Mouse (Mus musculus): ENCODE data around the gene Ak2. TPM values are rescaled to one million over a fixed set of nuclear protein-coding genes. Genes with fewer than 3 reads are reported as not detected.

Gene Ak2
- polyA plus RNA-seq, 1 experiment from 2014 or later: 148 TPM

DNA sequence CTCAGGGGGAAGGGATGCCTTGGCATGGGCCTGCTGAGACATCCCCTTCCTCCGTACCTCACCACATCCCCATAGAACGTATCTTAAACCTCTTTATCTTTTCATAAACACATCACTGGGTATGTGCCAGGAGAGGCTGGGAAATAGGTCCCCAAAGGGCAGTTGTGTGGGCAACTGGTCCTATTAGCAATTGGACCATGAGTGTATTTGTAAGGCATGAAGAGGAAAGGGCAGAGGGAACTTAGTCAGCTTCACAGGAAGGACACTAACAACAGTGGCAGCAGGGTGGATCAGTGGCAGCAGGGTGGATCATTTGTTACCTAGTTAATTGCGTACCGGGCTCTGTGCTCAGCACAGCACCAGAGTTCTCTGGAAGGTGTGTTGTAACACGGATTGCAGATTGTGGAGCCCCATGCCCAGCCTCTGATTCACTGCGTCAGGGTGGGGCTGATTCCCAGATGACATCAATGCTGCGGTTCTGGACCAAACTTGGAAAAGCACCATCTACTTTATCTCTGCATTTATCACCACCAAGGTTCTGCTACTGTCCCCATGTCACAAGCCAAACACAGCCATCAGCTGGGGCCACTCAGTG is 44.2 kb downstream of the Ak2 start:
- Histone ChIP-seq H3K27me3 (ENCODE audit: insufficient read depth, low read length) (no peaks in the 10 kb centered on the region), H3K27ac (ENCODE audit: low read depth) (0 out of 2 replicates have a peak overlapping the region, but pooled peaks have one; percentile 42)

DNA sequence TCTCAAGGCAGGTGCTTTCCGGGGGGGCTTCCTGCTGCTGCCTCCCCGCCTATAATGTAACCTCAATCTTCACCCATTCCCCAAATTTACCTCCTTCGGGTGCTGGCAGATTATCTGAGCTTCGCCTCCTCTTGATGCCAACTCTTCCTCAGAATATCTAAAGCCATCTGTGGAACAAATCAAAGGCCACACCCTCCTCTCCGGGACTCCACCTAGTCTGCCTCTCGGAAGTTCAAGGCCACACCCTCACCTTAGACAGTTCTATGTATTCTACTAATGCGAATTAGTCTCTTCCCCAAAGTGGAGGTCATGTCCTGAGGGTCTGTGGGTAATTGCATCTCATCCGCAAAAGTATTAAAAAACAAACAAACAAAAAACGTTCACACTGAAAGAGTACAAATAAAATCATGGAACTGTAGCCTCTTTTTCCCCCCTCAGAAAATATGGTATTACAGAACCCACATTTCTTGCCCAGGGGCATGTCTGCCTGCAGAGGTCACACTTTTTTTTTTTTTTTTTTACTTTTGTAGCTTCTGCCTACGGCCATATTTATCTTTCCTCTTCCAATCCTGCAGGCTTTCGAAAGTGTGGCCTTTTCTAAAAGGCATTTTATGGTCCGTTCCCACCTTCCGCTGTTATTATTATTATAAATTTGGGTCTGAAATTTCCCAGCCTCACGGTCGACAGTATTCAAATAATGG is 56.1 kb downstream of the Ak2 start:
- H3K9me3 ChIP-seq (ENCODE audit: low read depth, low read length): no peaks in the 10 kb centered on the region
- peaks cover 4% of the 10 kb centered on the region; the same call in 1 of the 2 replicates for H3K4me1 ChIP-seq (ENCODE audit: insufficient read depth)
- no peak for TF ChIP-seq CTCF (IDR thresholded peaks at IDR 0.05; ENCODE audit: low read depth)
- no peak for ATAC-seq (ENCODE audit: insufficient read depth)
- H3K9ac ChIP-seq: peak overlapping the region; percentile 47
- no peak for DNase-seq
- no peak overlapping the region for H3K27ac ChIP-seq (ENCODE audit: low read depth)
- 15% methylated on average over 15 of the region's 15 CpGs for WGBS
- H3K27me3 ChIP-seq (ENCODE audit: insufficient read depth, low read length): peaks cover 37% of the 10 kb centered on the region
- H3K4me2 ChIP-seq: peak overlapping the region; percentile 96
- no peaks in the 10 kb centered on the region for H3K36me3 ChIP-seq (ENCODE audit: insufficient read depth)
- peak overlapping the region; percentile 54 for H3K4me3 ChIP-seq (ENCODE audit: low read depth, low read length)

More for the DNA sequence above, 44.2 kb downstream of the Ak2 start:
- Histone ChIP-seq H3K4me1 (ENCODE audit: insufficient read depth) (peaks cover 13% of the 10 kb centered on the region; the same call in 1 of the 2 replicates), H3K9me3 (ENCODE audit: low read depth, low read length) (no peaks in the 10 kb centered on the region), H3K36me3 (ENCODE audit: insufficient read depth) (no peaks in the 10 kb centered on the region), H3K9ac (no peak overlapping the region), H3K4me2 (no peak overlapping the region), H3K4me3 (ENCODE audit: low read depth, low read length) (no peak overlapping the region)
- WGBS: 55% methylated on average over 7 of the region's 7 CpGs
- TF ChIP-seq CTCF (IDR thresholded peaks at IDR 0.05; ENCODE audit: low read depth): no peak
- ATAC-seq (ENCODE audit: insufficient read depth): no peak
- no peak for DNase-seq

DNA sequence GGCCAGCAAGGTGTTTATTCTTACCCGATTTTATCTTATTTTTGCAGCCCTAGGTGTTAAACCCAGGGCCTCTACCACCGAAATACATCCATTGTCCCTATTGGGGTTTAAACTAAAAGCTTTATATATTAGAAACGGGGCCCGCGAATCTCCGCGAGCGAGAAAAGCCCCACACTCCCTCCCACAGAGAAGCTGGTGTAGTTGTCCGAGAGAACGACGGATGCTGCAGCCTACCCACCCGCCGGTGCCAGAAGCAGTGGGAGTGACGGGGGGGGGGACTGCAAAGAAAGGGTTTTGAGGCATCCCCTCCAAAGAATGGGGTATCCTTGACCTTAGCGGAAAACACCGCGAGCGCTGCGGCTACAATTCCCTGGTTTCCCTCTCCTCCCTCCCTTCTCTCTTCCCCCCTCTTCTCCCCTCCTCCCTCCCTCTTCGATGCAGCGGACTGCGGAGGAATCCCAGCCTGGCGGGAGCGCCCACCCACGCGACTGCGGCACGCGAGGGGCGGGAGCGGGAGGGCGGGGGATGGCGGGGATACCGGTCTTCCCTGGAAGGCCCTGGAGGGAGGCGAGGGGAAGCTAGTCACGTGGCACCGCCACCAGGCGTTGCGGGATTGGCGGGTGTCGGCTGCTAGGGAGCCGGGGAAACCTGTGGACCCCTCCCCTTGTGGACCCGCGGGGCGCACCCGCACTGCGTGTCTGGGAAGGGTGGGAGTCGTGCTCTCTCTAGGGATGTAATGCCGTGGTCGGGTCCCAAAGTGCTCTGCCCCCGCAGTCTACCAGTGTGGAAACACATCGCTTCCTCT is 56.9 kb downstream of the Ak2 start:
- WGBS: under 1% methylated on average over 51 of the region's 52 CpGs
- peak; percentile 77 for DNase-seq
- H3K9me3 ChIP-seq (ENCODE audit: low read depth, low read length): no peaks in the 10 kb centered on the region
- H3K4me3 ChIP-seq (ENCODE audit: low read depth, low read length): peak overlapping the region; percentile 54
- H3K27ac ChIP-seq (ENCODE audit: low read depth): 0 out of 2 replicates have a peak overlapping the region, but pooled peaks have one; percentile 19
- H3K4me1 ChIP-seq (ENCODE audit: insufficient read depth): peaks cover 4% of the 10 kb centered on the region; the same call in 1 of the 2 replicates
- peak overlapping the region; percentile 96 for H3K4me2 ChIP-seq
- TF ChIP-seq CTCF (IDR thresholded peaks at IDR 0.05; ENCODE audit: low read depth): no peak
- H3K36me3 ChIP-seq (ENCODE audit: insufficient read depth): no peaks in the 10 kb centered on the region
- peaks cover 37% of the 10 kb centered on the region for H3K27me3 ChIP-seq (ENCODE audit: insufficient read depth, low read length)
- H3K9ac ChIP-seq: peak overlapping the region; percentile 47
- peak; percentile 83 for ATAC-seq (ENCODE audit: insufficient read depth)

DNA sequence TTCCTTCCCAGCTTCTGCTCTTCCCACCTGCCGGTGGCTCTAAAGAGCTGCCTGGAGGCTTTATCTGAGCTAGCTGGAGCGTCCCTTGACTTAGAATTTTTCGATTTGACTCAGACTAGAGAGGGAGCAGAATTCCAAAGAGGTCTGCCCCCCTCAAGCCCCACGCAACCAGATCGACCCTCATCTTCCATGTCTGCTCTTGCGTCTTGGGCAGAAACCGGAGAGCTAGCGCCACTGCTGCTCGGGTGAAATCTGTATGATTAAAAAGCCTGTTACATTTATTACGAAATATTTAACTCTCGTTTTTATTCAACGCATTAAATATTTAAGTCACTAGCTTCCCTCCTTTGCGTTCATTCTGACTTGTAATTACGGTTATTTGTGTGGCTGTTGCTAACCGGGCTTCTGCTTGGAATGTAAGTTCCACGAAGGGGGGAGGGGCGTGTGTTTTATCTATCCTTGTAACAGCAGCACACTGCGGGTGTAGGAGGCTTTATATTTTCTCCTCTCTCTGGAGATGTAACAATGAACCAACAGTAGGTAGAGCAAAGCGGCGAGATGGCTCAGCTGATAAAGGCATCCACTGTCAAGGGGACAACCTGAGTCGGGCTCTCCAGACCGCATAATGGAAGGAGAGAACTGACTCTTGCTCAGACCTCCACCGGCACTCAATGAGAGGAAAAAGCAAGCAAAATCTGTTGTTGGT is 57.7 kb downstream of the Ak2 start:
- 0 out of 2 replicates have a peak, but pooled peaks have one; percentile 6 for TF ChIP-seq CTCF (IDR thresholded peaks at IDR 0.05; ENCODE audit: low read depth)
- peak overlapping the region; percentile 47 for H3K9ac ChIP-seq
- no peaks in the 10 kb centered on the region for H3K36me3 ChIP-seq (ENCODE audit: insufficient read depth)
- H3K27me3 ChIP-seq (ENCODE audit: insufficient read depth, low read length): peaks cover 37% of the 10 kb centered on the region
- ATAC-seq (ENCODE audit: insufficient read depth) (no peak), DNase-seq (peak; percentile 44)
- H3K27ac ChIP-seq (ENCODE audit: low read depth): 0 out of 2 replicates have a peak overlapping the region, but pooled peaks have one; percentile 19
- H3K9me3 ChIP-seq (ENCODE audit: low read depth, low read length): no peaks in the 10 kb centered on the region
- H3K4me2 ChIP-seq: peak overlapping the region; percentile 96
- WGBS: 2% methylated on average over 23 of the region's 23 CpGs
- H3K4me3 ChIP-seq (ENCODE audit: low read depth, low read length): peak overlapping the region; percentile 54
- peaks cover 4% of the 10 kb centered on the region; the same call in 1 of the 2 replicates for H3K4me1 ChIP-seq (ENCODE audit: insufficient read depth)

DNA sequence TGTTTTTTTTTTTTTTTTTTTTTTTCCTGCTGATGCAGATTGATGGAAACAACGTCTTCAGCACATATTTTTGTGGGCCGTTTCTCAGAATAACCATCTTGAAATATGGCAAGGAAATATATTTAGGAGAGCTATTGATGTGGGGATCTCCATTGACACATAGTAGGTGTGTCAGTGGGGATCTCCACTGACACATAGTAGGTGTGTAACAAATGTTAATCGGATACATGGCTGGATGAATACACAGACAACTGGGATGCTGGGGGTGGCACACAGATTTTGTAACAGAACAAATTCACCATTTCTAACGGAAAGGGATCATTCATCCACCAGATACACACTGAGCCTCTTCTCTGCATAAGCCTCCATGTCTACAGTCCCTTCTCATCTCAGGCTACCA is 58.6 kb downstream of the Ak2 start:
- Histone ChIP-seq H3K4me3 (ENCODE audit: low read depth, low read length) (no peak overlapping the region), H3K9me3 (ENCODE audit: low read depth, low read length) (no peaks in the 10 kb centered on the region), H3K36me3 (ENCODE audit: insufficient read depth) (no peaks in the 10 kb centered on the region), H3K9ac (no peak overlapping the region), H3K4me1 (ENCODE audit: insufficient read depth) (peaks cover 4% of the 10 kb centered on the region; the same call in 1 of the 2 replicates), H3K27ac (ENCODE audit: low read depth) (no peak overlapping the region), H3K4me2 (no peak overlapping the region), H3K27me3 (ENCODE audit: insufficient read depth, low read length) (peaks cover 37% of the 10 kb centered on the region)
- 65% methylated on average over 4 of the region's 4 CpGs for WGBS
- no peak for ATAC-seq (ENCODE audit: insufficient read depth)
- no peak for TF ChIP-seq CTCF (IDR thresholded peaks at IDR 0.05; ENCODE audit: low read depth)
- no peak for DNase-seq

DNA sequence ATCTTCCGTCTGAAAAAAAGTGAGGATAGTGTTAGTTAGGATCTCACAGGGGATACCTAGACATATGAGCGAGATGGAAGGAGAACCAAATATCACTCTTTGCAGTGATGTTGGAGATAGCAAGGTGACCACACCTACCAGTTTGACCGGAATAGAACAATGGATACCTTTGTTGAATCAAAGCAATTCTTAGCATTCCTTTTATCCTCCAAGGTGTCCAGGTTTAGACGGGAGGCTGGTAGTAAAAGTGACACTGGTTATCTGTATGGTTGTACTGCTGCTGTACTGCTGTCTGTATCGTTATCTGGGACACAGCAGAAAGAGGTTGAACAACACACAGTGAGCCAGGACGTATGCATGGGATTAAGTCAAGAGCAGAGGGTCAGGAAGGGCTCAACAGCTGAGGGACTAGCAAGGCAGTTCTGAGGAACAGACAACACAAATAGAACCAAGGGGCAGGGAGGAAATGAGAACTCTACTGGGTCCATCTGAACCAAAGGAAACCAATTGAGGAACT is 59.2 kb downstream of the Ak2 start:
- Histone ChIP-seq H3K27ac (ENCODE audit: low read depth) (no peak overlapping the region), H3K9me3 (ENCODE audit: low read depth, low read length) (no peaks in the 10 kb centered on the region), H3K4me3 (ENCODE audit: low read depth, low read length) (no peak overlapping the region), H3K4me2 (no peak overlapping the region), H3K36me3 (ENCODE audit: insufficient read depth) (no peaks in the 10 kb centered on the region), H3K4me1 (ENCODE audit: insufficient read depth) (peaks cover 4% of the 10 kb centered on the region; the same call in 1 of the 2 replicates), H3K27me3 (ENCODE audit: insufficient read depth, low read length) (peaks cover 35% of the 10 kb centered on the region), H3K9ac (no peak overlapping the region)
- ATAC-seq (ENCODE audit: insufficient read depth) (no peak), DNase-seq (no peak)
- WGBS: 55% methylated on average over 6 of the region's 6 CpGs
- TF ChIP-seq CTCF (IDR thresholded peaks at IDR 0.05; ENCODE audit: low read depth): no peak
